Mouse (Mus musculus): ENCODE measurements around the gene Mvb12b.
"Not testable (repeated sequence)": the region's sequence is repeated elsewhere in the genome, so short reads cannot be mapped to it uniquely, and the experiment has no call there.

The Mvb12b gene

GRCm38 (mm10) chr2:33887328-33888099 lies at the start of gene Mvb12b:
Gene Mvb12b, minus strand, starts transcription at chr2:33887946.
- peak; percentile 77 to 80 for DNase-seq (ENCODE audit: low spot score in 2 of 2)

GRCm38 (mm10) chr2:33935756-33936155 lies 48.0 kb upstream of the Mvb12b start:
- no peak for DNase-seq (ENCODE audit: low spot score in 2 of 2)

GRCm38 (mm10) chr2:33933606-33934510 lies 46.1 kb upstream of the Mvb12b start:
- DNase-seq (ENCODE audit: low spot score in 2 of 2) = no peak

- no peak for DNase-seq (ENCODE audit: low spot score in 2 of 2)
Measured at GRCm38 (mm10) chr2:33931161-33931560, 43.4 kb upstream of the Mvb12b start.

GRCm38 (mm10) chr2:33925288-33925687 lies 37.5 kb upstream of the Mvb12b start:
- DNase-seq (ENCODE audit: low spot score in 2 of 2) = no peak

GRCm38 (mm10) chr2:33923482-33923881 lies 35.7 kb upstream of the Mvb12b start:
- DNase-seq (ENCODE audit: low spot score in 2 of 2) = no peak

- no peak for DNase-seq (ENCODE audit: low spot score in 2 of 2)
Measured at GRCm38 (mm10) chr2:33922466-33922865, 34.7 kb upstream of the Mvb12b start.

GRCm38 (mm10) chr2:33919934-33920615 lies 32.3 kb upstream of the Mvb12b start:
- DNase-seq (ENCODE audit: low spot score in 2 of 2) = no peak

GRCm38 (mm10) chr2:33918824-33919223 lies 31.1 kb upstream of the Mvb12b start:
- no peak for DNase-seq (ENCODE audit: low spot score in 2 of 2)

- peak; percentile 73 to 87 for DNase-seq (ENCODE audit: low spot score in 2 of 2)
Measured at GRCm38 (mm10) chr2:33918318-33918717, 30.6 kb upstream of the Mvb12b start.

- no peak for DNase-seq (ENCODE audit: low spot score in 2 of 2)
Measured at GRCm38 (mm10) chr2:33916603-33917002, 28.9 kb upstream of the Mvb12b start.

GRCm38 (mm10) chr2:33914998-33915397 lies 27.3 kb upstream of the Mvb12b start:
- no peak for DNase-seq (ENCODE audit: low spot score in 2 of 2)

- no peak for DNase-seq (ENCODE audit: low spot score in 2 of 2)
Measured at GRCm38 (mm10) chr2:33914334-33914733, 26.6 kb upstream of the Mvb12b start.

- not testable (repeated sequence) for DNase-seq (ENCODE audit: low spot score in 2 of 2)
Measured at GRCm38 (mm10) chr2:33913598-33913997, 25.9 kb upstream of the Mvb12b start.

GRCm38 (mm10) chr2:33912741-33913140 lies 25.0 kb upstream of the Mvb12b start:
- DNase-seq (ENCODE audit: low spot score in 2 of 2) = no peak

GRCm38 (mm10) chr2:33908374-33908773 lies 20.6 kb upstream of the Mvb12b start:
- peak in 1 of 2 experiments; percentile 50 for DNase-seq (ENCODE audit: low spot score in 2 of 2)

GRCm38 (mm10) chr2:33907174-33907573 lies 19.4 kb upstream of the Mvb12b start:
- no peak for DNase-seq (ENCODE audit: low spot score in 2 of 2)

GRCm38 (mm10) chr2:33895829-33896228 lies 8.1 kb upstream of the Mvb12b start:
- no peak for DNase-seq (ENCODE audit: low spot score in 2 of 2)

- DNase-seq (ENCODE audit: low spot score in 2 of 2) = no peak
Measured at GRCm38 (mm10) chr2:33893151-33893550, 5.4 kb upstream of the Mvb12b start.

- no peak for DNase-seq (ENCODE audit: low spot score in 2 of 2)
Measured at GRCm38 (mm10) chr2:33892354-33892753, 4.6 kb upstream of the Mvb12b start.

GRCm38 (mm10) chr2:33888100-33888385 lies 297 bp upstream of the Mvb12b start:
- no peak for DNase-seq (ENCODE audit: low spot score in 2 of 2)

All from spleen, postnatal 10 days (tissue).